Mouse (Mus musculus) lung, postnatal 0 days (tissue): ENCODE results near the gene Olfml2a. TPM values are rescaled to one million over a fixed set of nuclear protein-coding genes. Genes with fewer than 3 reads are reported as not detected.

Experiments used
- ATAC-seq: fragments of 200-750 bp; cut with Nextera tagmentation; 2 replicates; pipeline ENCODE4 v1.8.0; 2017; ENCODE audit warnings: moderate library complexity
- DNase-seq: peaks from one replicate; pipeline ENCODE4 v3.0.0-alpha.2; 2016; ENCODE audit warnings: low spot score
- H3K27ac ChIP-seq: fragments of 300-500 bp; sonication (generic); 2 replicates; pipeline ENCODE4 v1.5.1; 2014; ENCODE audit warnings: antibody characterized with exemption, mild to moderate bottlenecking, low read length, mixed read lengths
- H3K27me3 ChIP-seq: fragments of 300-500 bp; sonication (generic); replicated peaks from 2 replicates; pipeline ENCODE4 v1.6.1; 2014; ENCODE audit warnings: low read length, mixed read lengths; ENCODE audit not compliant: insufficient read depth
- H3K36me3 ChIP-seq: fragments of 300-500 bp; sonication (generic); 2 replicates; pipeline ENCODE4 v1.6.1; 2014; ENCODE audit warnings: low read length, mixed read lengths; ENCODE audit not compliant: insufficient read depth
- H3K4me1 ChIP-seq: fragments of 300-500 bp; sonication (generic); 2 replicates; pipeline ENCODE4 v1.6.1; 2014; ENCODE audit warnings: antibody characterized with exemption, low read depth, low read length, mixed read lengths; ENCODE audit not compliant: insufficient read depth
- H3K4me2 ChIP-seq: fragments of 300-500 bp; sonication (generic); replicated peaks from 2 replicates; pipeline ENCODE4 v1.6.1; 2014; ENCODE audit warnings: low read depth, mild to moderate bottlenecking, low read length, moderate library complexity, mixed read lengths
- H3K4me3 ChIP-seq: fragments of 300-500 bp; sonication (generic); 2 replicates; pipeline ENCODE4 v1.5.1; 2014; ENCODE audit warnings: low read depth, low read length
- H3K9ac ChIP-seq: fragments of 300-500 bp; sonication (generic); replicated peaks from 2 replicates; pipeline ENCODE4 v1.6.1; 2014; ENCODE audit warnings: low read depth, mild to moderate bottlenecking
- H3K9me3 ChIP-seq: fragments of 300-500 bp; sonication (generic); 2 replicates; pipeline ENCODE4 v1.6.1; 2016; ENCODE audit warnings: low read length, mixed read lengths
- CTCF ChIP-seq: IDR thresholded peaks from 2 replicates; pipeline ENCODE4 v1.5.1; 2016; ENCODE audit warnings: antibody characterized with exemption, mild to moderate bottlenecking
- EP300 ChIP-seq: IDR thresholded peaks from 2 replicates; pipeline ENCODE4 v1.6.1; 2016; ENCODE audit warnings: antibody characterized with exemption, mild to moderate bottlenecking, control low read depth
- WGBS: fragments of 180-500 bp; shearing (Covaris S2); extraction: QIAGEN DNeasy Blood & Tissue Kit; methylation state at CpG from one replicate; pipeline ENCODE4 v1.1.7; 2014; 5-methylcytosine and 5-hydroxymethylcytosine counted together
- polyA plus RNA-seq: library from polyadenylated mRNA; unstranded; fragments of >200 nt; fragmentation: Nextera tagmentation; extraction: Ambion mirVana; gene quantifications from 2 replicates; pipeline ENCODE4 v1.2.1, GENCODE M21; 2015

Gene Olfml2a
- polyA plus RNA-seq, result 5.9 and 6.4 TPM in 2 replicates

DNA sequence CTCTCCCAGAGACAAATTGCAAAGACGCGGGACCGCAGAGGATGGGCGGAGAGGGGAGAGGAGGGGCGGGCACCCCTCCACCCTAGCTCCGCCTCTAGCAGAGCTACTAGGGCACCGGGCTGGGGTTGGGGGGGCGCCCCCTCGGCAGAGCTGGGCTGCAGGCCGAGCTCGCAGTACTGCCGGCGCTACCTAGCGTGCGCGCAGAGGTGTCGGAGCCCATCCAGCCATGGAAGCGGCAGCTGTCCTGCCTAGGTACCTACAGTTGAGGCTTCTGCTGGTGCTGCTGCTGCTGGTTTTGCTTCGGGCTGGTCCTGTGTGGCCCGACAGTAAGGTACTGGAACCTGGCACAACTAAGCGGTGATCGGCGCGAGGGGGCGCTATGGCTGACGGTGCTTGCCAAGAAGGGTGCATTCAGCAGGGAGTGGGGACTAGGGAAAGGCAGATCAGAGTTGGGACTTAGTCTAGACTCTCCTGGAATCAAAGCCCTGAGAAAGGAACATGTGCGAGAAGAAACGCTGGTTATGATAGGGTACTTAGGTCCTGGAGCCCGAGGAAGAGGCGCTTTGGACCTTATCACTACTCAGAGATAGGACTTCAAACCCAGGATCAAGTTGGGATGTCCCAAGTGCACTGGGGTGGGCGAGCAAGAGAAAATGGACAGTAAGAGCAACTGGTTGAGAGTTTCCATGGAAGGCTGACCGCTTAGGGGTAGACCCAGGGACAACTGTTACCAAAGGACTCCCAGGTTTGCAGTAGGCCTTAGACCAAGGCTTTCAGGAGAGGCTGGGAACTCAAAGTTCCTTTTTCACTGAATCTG, at the start of gene Olfml2a:
Gene Olfml2a, plus strand, starts transcription at position 128 of the 817 bp plus-strand sequence.
- H3K27me3 ChIP-seq, result no peaks in the 10 kb centered on the region
- ATAC-seq (peak; percentile 77), DNase-seq (peak; percentile 77)
- H3K36me3 ChIP-seq, result no peaks in the 10 kb centered on the region
- peak within 1 kb of the TSS; percentile 73 for H3K4me2 ChIP-seq
- no peaks in the 10 kb centered on the region for H3K9me3 ChIP-seq
- no peaks in the 10 kb centered on the region for H3K4me1 ChIP-seq
- no peak within 1 kb of the TSS for H3K27ac ChIP-seq
- no peak within 1 kb of the TSS for H3K9ac ChIP-seq
- TF ChIP-seq CTCF, result peak; percentile 82
- TF ChIP-seq EP300, result no peak
- 10% methylated on average over 30 of the region's 32 CpGs for WGBS
- H3K4me3 ChIP-seq, result peak within 1 kb of the TSS; percentile 42

DNA sequence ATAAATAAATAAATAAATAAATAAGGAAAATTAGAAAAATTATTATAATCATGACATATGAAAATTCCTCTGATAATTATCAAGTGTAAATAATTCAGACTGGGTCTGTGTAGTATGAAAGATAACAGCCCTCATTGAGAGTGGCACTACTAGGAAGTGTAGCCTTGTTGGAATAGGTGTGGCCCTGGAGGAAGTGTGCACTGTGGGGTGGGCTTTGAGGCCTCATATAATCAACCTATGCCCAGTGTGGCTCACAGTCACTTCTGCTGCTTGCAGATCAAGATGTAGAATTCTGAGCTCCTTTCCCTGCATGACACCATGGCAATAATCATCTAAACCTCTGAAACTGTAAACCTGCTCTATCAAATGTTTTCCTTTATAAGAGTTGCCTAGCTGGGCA, 28.9 kb upstream of the Olfml2a start:
- Histone ChIP-seq H3K36me3 (no peaks in the 10 kb centered on the region), H3K4me1 (no peaks in the 10 kb centered on the region), H3K4me2 (no peak overlapping the region), H3K27me3 (no peaks in the 10 kb centered on the region), H3K9ac (no peak overlapping the region), H3K9me3 (no peaks in the 10 kb centered on the region), H3K4me3 (no peak overlapping the region), H3K27ac (no peak overlapping the region)
- ATAC-seq (no peak), DNase-seq (no peak)
- TF ChIP-seq EP300, result no peak
- no peak for TF ChIP-seq CTCF

- ATAC-seq (no peak), DNase-seq (no peak)
- Histone ChIP-seq H3K9ac (no peak overlapping the region), H3K36me3 (no peaks in the 10 kb centered on the region), H3K4me1 (no peaks in the 10 kb centered on the region), H3K27ac (no peak overlapping the region), H3K27me3 (no peaks in the 10 kb centered on the region), H3K9me3 (no peaks in the 10 kb centered on the region), H3K4me3 (no peak overlapping the region), H3K4me2 (no peak overlapping the region)
- 79% methylated on average over 1 of the region's 1 CpGs for WGBS
- TF ChIP-seq CTCF, result no peak
- TF ChIP-seq EP300, result no peak
Measured at GRCm38 (mm10) chr2:38904290-38904689, 27.5 kb upstream of the Olfml2a start.

DNA sequence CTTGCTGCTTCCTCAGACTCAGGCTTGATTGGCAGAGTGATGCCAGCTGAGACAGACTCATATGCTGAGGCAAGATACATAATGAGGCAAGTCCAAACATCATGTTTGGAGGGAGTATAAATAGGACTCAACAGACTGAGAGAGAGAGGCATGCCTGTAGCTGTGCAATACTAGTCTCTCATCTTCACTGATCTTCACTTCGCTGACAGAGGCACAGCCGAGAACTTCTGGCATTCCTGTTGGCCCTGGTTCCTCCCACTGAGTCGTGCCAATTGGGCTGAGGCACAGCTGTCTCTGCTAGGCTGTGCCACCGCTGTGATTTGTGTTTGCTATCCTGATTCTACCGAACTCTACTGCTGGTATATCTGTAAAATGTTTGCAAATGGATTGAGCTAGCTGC, 25.7 kb upstream of the Olfml2a start:
- Histone ChIP-seq H3K36me3 (no peaks in the 10 kb centered on the region), H3K27ac (no peak overlapping the region), H3K27me3 (no peaks in the 10 kb centered on the region), H3K4me1 (no peaks in the 10 kb centered on the region), H3K9me3 (no peaks in the 10 kb centered on the region), H3K4me3 (no peak overlapping the region), H3K4me2 (no peak overlapping the region), H3K9ac (no peak overlapping the region)
- no peak for TF ChIP-seq CTCF
- TF ChIP-seq EP300, result no peak
- DNase-seq (no peak), ATAC-seq (no peak)
- 61% methylated on average over 5 of the region's 5 CpGs for WGBS

DNA sequence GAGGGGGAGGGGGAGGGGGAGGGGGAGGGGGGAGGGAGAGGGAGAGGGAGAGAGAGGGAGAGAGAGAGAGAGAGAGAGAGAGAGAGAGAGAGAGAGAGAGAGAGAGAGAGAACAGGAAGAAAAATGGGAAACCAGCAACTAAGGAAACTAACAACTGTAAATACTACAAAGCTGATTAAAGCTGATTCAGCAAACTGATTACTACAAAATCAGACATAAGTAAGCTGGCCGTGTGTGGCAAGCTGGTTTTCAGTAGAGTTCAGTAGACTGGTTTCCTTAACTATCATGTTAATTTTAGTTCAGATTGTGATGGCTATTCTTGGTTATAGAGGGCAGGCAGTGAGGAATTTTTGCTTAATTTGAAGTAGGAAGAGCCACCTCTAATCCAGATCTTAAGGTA, 23.2 kb upstream of the Olfml2a start:
- Histone ChIP-seq H3K27ac (no peak overlapping the region), H3K9ac (no peak overlapping the region), H3K4me2 (no peak overlapping the region), H3K4me3 (no peak overlapping the region), H3K9me3 (no peaks in the 10 kb centered on the region), H3K36me3 (no peaks in the 10 kb centered on the region), H3K4me1 (no peaks in the 10 kb centered on the region), H3K27me3 (no peaks in the 10 kb centered on the region)
- WGBS, result 55% methylated on average over 1 of the region's 1 CpGs
- no peak for TF ChIP-seq CTCF
- TF ChIP-seq EP300, result no peak
- DNase-seq (no peak), ATAC-seq (no peak)

GRCm38 (mm10) chr2:38914517-38914916, 17.3 kb upstream of the Olfml2a start:
- Histone ChIP-seq H3K9ac (no peak overlapping the region), H3K36me3 (no peaks in the 10 kb centered on the region)

More at GRCm38 (mm10) chr2:38914517-38914916, 17.3 kb upstream of the Olfml2a start:
- WGBS, result 62% methylated on average over 1 of the region's 1 CpGs
- DNase-seq, result no peak
- Histone ChIP-seq H3K27ac (no peak overlapping the region), H3K4me3 (no peak overlapping the region), H3K4me2 (no peak overlapping the region), H3K27me3 (no peaks in the 10 kb centered on the region), H3K9me3 (no peaks in the 10 kb centered on the region), H3K4me1 (no peaks in the 10 kb centered on the region)
- TF ChIP-seq EP300 (no peak), CTCF (no peak)
- ATAC-seq, result no peak
